Mouse (Mus musculus) kidney, adult 2 months (tissue): ENCODE data around the gene Rpl27a. TPM values are rescaled to one million over a fixed set of nuclear protein-coding genes. Genes with fewer than 3 reads are reported as not detected.

Experiments
- DNase-seq: peaks from one replicate; pipeline ENCODE4 v3.0.0; 2021
- H3K27ac ChIP-seq: fragments of 200-500 bp; 2 replicates; pipeline ENCODE4 v1.5.1; 2012; ENCODE audit warnings: low read depth, low read length, control low read depth, inconsistent platforms; ENCODE audit not compliant: insufficient read depth
- H3K27me3 ChIP-seq: fragments of 200-500 bp; replicated peaks from 2 replicates; pipeline ENCODE4 v1.6.1; 2012; ENCODE audit warnings: mild to moderate bottlenecking, moderate library complexity, low read length, inconsistent platforms; ENCODE audit not compliant: control insufficient read depth, insufficient read depth
- H3K36me3 ChIP-seq: fragments of 200-500 bp; 2 replicates; pipeline ENCODE4 v1.6.1; 2012; ENCODE audit warnings: mild to moderate bottlenecking, moderate library complexity, low read length, inconsistent platforms; ENCODE audit not compliant: control insufficient read depth, insufficient read depth
- H3K4me1 ChIP-seq: fragments of 200-500 bp; 2 replicates; pipeline ENCODE4 v1.6.1; 2011; ENCODE audit warnings: low read length; ENCODE audit not compliant: control insufficient read depth, insufficient read depth
- H3K4me3 ChIP-seq: fragments of 200-500 bp; 2 replicates; pipeline ENCODE4 v1.5.1; 2011; ENCODE audit warnings: mild to moderate bottlenecking, low read depth, low read length, control low read depth; ENCODE audit not compliant: insufficient read depth
- CTCF ChIP-seq: fragments of 200-500 bp; conservative IDR thresholded peaks from 2 replicates; pipeline ENCODE4 v1.5.1; 2011; ENCODE audit warnings: low read depth, mild to moderate bottlenecking, control low read depth, low read length, moderate library complexity, mixed read lengths; ENCODE audit not compliant: insufficient read depth, insufficient read length
- POLR2A ChIP-seq: fragments of 200-500 bp; IDR thresholded peaks from one replicate; pipeline ENCODE4 v1.6.1; 2011; ENCODE audit warnings: low read depth, low read length, control low read depth
- WGBS: fragments of 180-500 bp; shearing (Covaris S2); methylation state at CpG from one replicate; pipeline ENCODE4 v1.1.7; 2018; 5-methylcytosine and 5-hydroxymethylcytosine counted together
- polyA plus RNA-seq: library from polyadenylated mRNA; depleted of rRNA; stranded (reverse); fragments of >200 nt; gene quantifications from 2 replicates; pipeline ENCODE4 v1.2.3, GENCODE M21; 2012; rRNA removed

The Rpl27a gene
- 278 and 374 TPM in 2 replicates for polyA plus RNA-seq

DNA sequence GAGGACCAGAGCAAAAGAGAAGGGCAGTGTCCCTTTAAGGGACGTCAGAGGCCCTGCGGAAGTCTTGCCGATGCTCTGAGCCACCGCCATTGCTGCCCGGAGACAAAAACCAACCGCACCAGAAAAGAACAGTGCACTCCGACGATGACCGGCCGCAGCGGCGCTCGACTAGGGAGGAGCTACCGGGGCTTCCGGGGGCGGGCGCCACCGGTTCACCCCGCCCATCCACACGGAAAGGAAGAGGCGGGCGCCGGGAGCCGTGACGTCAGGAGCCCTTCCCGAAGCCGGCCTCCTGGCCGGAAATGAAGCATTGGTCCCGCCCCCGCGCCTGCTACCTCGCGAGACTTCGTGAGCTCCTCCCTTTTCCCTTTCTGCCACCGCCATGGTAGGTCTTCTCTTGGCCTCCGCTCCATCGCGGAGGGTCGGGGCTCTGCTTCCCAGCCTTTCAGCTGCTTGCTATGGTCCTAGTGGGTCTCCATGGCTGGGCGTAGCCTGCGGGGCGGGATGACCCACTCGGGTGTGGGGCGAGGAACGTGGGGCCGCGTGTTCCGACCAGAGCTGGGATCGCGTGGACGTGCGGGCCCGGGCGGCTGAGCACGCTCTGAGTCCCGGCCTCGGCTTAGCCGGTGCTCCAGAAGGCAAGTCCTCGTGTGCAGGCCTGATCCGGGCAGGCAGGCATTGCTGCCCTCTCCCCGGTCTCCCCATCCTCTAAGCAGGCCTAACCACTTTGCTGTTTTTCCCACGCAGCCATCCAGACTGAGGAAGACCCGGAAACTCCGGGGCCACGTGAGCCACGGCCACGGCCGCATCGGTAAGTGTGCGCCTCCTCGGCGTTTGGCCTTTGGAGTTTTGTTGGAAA, at the start of gene Rpl27a:
Gene Rpl27a (plus strand): TSS at position 310 of the 859 bp plus-strand sequence.
- peak within 1 kb of the TSS; percentile 88 for H3K4me3 ChIP-seq
- TF ChIP-seq CTCF, result 0 out of 2 replicates have a peak, but pooled peaks have one; percentile 3
- peak; percentile 73 for TF ChIP-seq POLR2A
- no peaks in the 10 kb centered on the region for H3K27me3 ChIP-seq
- peaks cover 9% of the 10 kb centered on the region; the same call in 1 of the 2 replicates for H3K4me1 ChIP-seq
- H3K36me3 ChIP-seq, result peaks cover 3% of the 10 kb centered on the region; the same call in 1 of the 2 replicates
- peak within 1 kb of the TSS; percentile 87 for H3K27ac ChIP-seq
- under 1% methylated on average over 72 of the region's 72 CpGs for WGBS
- DNase-seq, result peak; percentile 99

GRCm38 (mm10) chr7:109470700-109471099, 48.2 kb upstream of the Rpl27a start:
- Histone ChIP-seq H3K27me3 (no peaks in the 10 kb centered on the region), H3K27ac (no peak overlapping the region), H3K36me3 (no peaks in the 10 kb centered on the region), H3K4me3 (no peak overlapping the region), H3K4me1 (no peaks in the 10 kb centered on the region)
- WGBS, result 72% methylated on average over 4 of the region's 4 CpGs
- DNase-seq, result no peak
- no peak for TF ChIP-seq CTCF
- no peak for TF ChIP-seq POLR2A

- TF ChIP-seq CTCF (no peak), POLR2A (no peak)
- DNase-seq, result no peak
- WGBS, result 56% methylated on average over 3 of the region's 3 CpGs
Measured at GRCm38 (mm10) chr7:109477926-109478325, 41.0 kb upstream of the Rpl27a start.

GRCm38 (mm10) chr7:109480765-109481197, 38.2 kb upstream of the Rpl27a start:
- H3K4me1 ChIP-seq, result no peaks in the 10 kb centered on the region
- WGBS, result 20% methylated on average over 7 of the region's 7 CpGs
- H3K27me3 ChIP-seq, result no peaks in the 10 kb centered on the region
- no peak overlapping the region for H3K4me3 ChIP-seq
- H3K36me3 ChIP-seq, result no peaks in the 10 kb centered on the region
- no peak overlapping the region for H3K27ac ChIP-seq
- peak; percentile 13 for DNase-seq
- no peak for TF ChIP-seq POLR2A
- no peak for TF ChIP-seq CTCF

More at GRCm38 (mm10) chr7:109477926-109478325, 41.0 kb upstream of the Rpl27a start:
- Histone ChIP-seq H3K36me3 (no peaks in the 10 kb centered on the region), H3K4me1 (no peaks in the 10 kb centered on the region), H3K27me3 (no peaks in the 10 kb centered on the region), H3K27ac (no peak overlapping the region), H3K4me3 (no peak overlapping the region)

GRCm38 (mm10) chr7:109484221-109484620, 34.7 kb upstream of the Rpl27a start:
- Histone ChIP-seq H3K36me3 (no peaks in the 10 kb centered on the region), H3K4me3 (no peak overlapping the region), H3K27ac (no peak overlapping the region), H3K4me1 (no peaks in the 10 kb centered on the region), H3K27me3 (no peaks in the 10 kb centered on the region)
- whole genome bisulfite sequencing, result 73% methylated on average over 5 of the region's 5 CpGs
- no peak for TF ChIP-seq POLR2A
- TF ChIP-seq CTCF, result no peak
- DNase-seq, result no peak

DNA sequence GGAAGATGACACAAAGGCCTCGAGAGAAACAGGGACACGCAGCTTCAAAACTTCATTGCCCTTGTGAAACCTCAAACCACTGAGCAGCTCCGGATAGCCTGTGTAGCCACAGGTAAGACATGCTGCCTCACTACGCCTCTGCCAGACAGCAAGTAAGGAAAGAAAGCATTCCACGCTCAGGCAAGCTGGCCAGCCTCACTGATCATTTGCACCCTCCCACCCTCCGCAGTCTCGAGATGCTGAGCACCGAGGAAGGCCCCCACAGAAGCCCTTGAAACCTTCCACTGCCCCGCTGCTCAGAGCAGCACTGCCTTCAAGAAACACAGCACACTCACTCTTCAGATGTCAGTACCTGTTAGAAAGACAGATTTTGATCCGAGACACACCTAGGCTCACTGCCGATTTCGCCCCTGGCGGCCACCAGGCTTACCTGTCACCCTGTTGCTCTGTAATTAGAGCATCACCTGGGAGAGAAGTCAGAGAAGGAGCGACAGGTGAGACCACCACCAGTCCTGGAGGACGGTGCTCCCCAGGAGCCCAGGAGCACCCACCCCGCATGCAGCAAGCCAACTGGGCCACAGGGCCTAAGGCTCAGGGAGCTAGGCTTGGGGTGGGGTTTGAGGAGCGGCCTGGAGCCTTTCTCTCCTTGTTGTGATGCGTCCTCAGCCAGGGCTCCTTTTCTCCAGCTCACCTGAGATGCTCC, 26.2 kb upstream of the Rpl27a start:
- no peaks in the 10 kb centered on the region for H3K27me3 ChIP-seq
- WGBS, result 86% methylated on average over 18 of the region's 18 CpGs
- no peaks in the 10 kb centered on the region for H3K4me1 ChIP-seq
- H3K27ac ChIP-seq, result no peak overlapping the region
- no peak for DNase-seq
- H3K36me3 ChIP-seq, result no peaks in the 10 kb centered on the region
- no peak overlapping the region for H3K4me3 ChIP-seq
- TF ChIP-seq POLR2A (no peak), CTCF (no peak)
